Mouse (Mus musculus) olfactory bulb, adult 2 months (tissue): ENCODE measurements around the gene Zdhhc14.

Experiments
- CTCF ChIP-seq: fragments of 200-500 bp; IDR thresholded peaks from 2 replicates; pipeline ENCODE4 v1.5.1; 2012; ENCODE audit warnings: low read depth, mild to moderate bottlenecking, low read length, moderate library complexity; ENCODE audit not compliant: insufficient read depth
- POLR2A ChIP-seq: fragments of 200-500 bp; IDR thresholded peaks from 2 replicates; pipeline ENCODE4 v1.6.1; 2012; ENCODE audit warnings: mild to moderate bottlenecking, low read depth, low read length, moderate library complexity; ENCODE audit not compliant: insufficient read depth

DNA sequence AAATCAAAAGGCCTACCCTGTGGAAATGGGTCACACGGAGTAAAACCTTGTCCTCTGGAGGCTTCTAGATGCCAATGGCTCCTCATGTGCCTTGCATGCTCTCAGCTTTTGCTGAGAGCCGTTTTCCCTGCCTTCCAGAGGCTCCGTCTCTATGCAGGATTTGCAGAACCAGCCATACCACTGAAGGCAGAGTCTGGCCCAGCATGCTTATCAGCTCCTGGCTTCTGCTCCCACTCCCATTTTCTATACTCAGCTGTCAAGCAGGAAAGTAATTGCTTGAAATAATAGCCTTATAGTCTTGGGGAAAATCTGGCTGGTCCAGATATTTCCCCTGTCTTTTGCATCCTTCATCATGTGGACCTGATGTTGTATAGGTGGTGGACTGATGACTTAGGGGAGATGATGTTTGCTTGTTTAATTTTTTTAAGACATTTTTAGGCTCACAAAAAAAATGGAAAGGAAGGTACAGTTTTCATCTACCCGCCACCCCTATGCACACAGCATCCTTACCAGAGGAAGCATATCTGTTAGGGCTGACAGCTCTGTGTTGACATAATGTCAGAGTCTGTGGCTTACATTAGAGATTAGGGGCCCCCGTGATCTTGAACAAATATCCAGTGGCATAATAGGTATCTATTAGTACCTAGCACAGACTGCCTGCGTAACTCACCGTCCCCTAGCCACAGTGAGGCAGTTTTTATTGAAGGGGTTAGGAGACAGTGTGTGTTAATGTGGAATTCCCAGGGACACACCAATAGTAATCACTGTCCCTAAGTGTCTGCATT is 218.2 kb downstream of the Zdhhc14 start:
- TF ChIP-seq POLR2A (no peak), CTCF (no peak)
